Mouse (Mus musculus) forebrain, embryonic 16.5 days (tissue): ENCODE measurements at regions not wholly inside any gene's neighbourhood (a gene's known extent, or its start where the extent isn't known, plus 50 kb on each side); places are given as distances from the start of the nearest gene placed in this dataset.

Source experiments
- ATAC-seq: fragments of 200-750 bp; cut with Nextera tagmentation; 2 replicates; pipeline ENCODE4 v1.8.0; 2017; ENCODE audit warnings: mild to moderate bottlenecking, moderate library complexity
- H3K27ac ChIP-seq: fragments of 300-500 bp; sonication (generic); 2 replicates; pipeline ENCODE4 v1.5.1; 2014; ENCODE audit warnings: low read length, control low read depth
- H3K27me3 ChIP-seq: fragments of 300-500 bp; sonication (generic); replicated peaks from 2 replicates; pipeline ENCODE4 v1.6.1; 2014; ENCODE audit warnings: low read length; ENCODE audit not compliant: control insufficient read depth, insufficient read depth
- H3K36me3 ChIP-seq: fragments of 300-500 bp; sonication (generic); 2 replicates; pipeline ENCODE4 v1.6.1; 2014; ENCODE audit not compliant: control insufficient read depth, insufficient read depth
- H3K4me1 ChIP-seq: fragments of 300-500 bp; sonication (generic); replicated peaks from 2 replicates; pipeline ENCODE4 v1.6.1; 2014; ENCODE audit warnings: low read length; ENCODE audit not compliant: control insufficient read depth, insufficient read depth
- H3K4me2 ChIP-seq: fragments of 300-500 bp; sonication (generic); 2 replicates; pipeline ENCODE4 v1.6.1; 2014; ENCODE audit warnings: mild to moderate bottlenecking, low read length, control low read depth
- H3K4me3 ChIP-seq: fragments of 300-500 bp; sonication (generic); replicated peaks from 2 replicates; pipeline ENCODE4 v1.5.1; 2014; ENCODE audit warnings: mild to moderate bottlenecking, low read length, control low read depth
- H3K9ac ChIP-seq: fragments of 300-500 bp; sonication (generic); replicated peaks from 2 replicates; pipeline ENCODE4 v1.6.1; 2014; ENCODE audit warnings: low read depth, low read length, control low read depth
- H3K9me3 ChIP-seq: fragments of 300-500 bp; sonication (generic); 2 replicates; pipeline ENCODE4 v1.6.1; 2016; ENCODE audit warnings: low read length; ENCODE audit not compliant: control insufficient read depth
- WGBS: fragments of 180-500 bp; shearing (Covaris S2); extraction: QIAGEN DNeasy Blood & Tissue Kit; methylation state at CpG from one replicate; pipeline ENCODE4 v1.1.7; 2014; 5-methylcytosine and 5-hydroxymethylcytosine counted together

- Histone ChIP-seq H3K4me2 (no peak overlapping the region), H3K4me3 (no peak overlapping the region), H3K36me3 (no peaks in the 10 kb centered on the region), H3K9me3 (no peaks in the 10 kb centered on the region), H3K27me3 (no peaks in the 10 kb centered on the region), H3K9ac (no peak overlapping the region), H3K4me1 (peaks cover 11% of the 10 kb centered on the region), H3K27ac (no peak overlapping the region)
- no peak for ATAC-seq
- WGBS = 49% methylated on average over 7 of the region's 7 CpGs
Measured at GRCm38 (mm10) chr3:51160625-51161024, 63.6 kb upstream of the Noct start.

GRCm38 (mm10) chr3:51169150-51169925 lies 54.9 kb upstream of the Noct start:
- Histone ChIP-seq H3K4me1 (peaks cover 3% of the 10 kb centered on the region; the same call in 1 of the 2 replicates), H3K9me3 (no peaks in the 10 kb centered on the region), H3K4me3 (no peak overlapping the region), H3K36me3 (no peaks in the 10 kb centered on the region), H3K27ac (no peak overlapping the region), H3K9ac (no peak overlapping the region), H3K27me3 (no peaks in the 10 kb centered on the region), H3K4me2 (no peak overlapping the region)
- whole genome bisulfite sequencing = 68% methylated on average over 30 of the region's 30 CpGs
- ATAC-seq = peak; percentile 13; the same call in 1 of the 2 replicates

- ATAC-seq = peak; percentile 86
- no peak overlapping the region for H3K4me3 ChIP-seq
- no peak overlapping the region for H3K27ac ChIP-seq
- no peaks in the 10 kb centered on the region for H3K9me3 ChIP-seq
- WGBS = 32% methylated on average over 19 of the region's 19 CpGs
- H3K4me2 ChIP-seq = no peak overlapping the region
- H3K27me3 ChIP-seq = no peaks in the 10 kb centered on the region
- H3K36me3 ChIP-seq = no peaks in the 10 kb centered on the region
- no peak overlapping the region for H3K9ac ChIP-seq
- H3K4me1 ChIP-seq = peaks cover 3% of the 10 kb centered on the region; the same call in 1 of the 2 replicates
Measured at GRCm38 (mm10) chr3:51170225-51170852, 53.9 kb upstream of the Noct start.
